Mouse (Mus musculus): ENCODE measurements around the gene Ctcfl.

DNA sequence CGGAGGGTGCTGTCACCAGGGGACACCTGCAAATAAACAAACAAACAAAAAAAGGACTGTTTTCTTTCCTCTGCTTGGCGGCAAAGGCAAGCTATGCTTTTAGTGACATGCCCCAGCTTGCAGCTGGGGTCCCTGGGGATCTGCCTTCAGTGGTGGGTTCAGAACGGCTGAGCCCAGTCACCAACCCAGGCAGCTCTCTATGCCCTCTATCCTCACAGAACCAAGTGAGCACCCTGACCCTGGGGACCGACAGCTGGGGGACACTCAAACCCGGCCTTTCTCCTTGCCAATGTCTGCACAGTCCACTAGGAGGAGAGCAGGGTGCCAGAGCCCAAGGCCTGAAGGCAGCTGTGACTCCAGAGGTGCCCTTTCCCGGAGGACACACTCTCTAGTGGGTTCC, 69.5 kb downstream of the Ctcfl start:
- TF ChIP-seq MYB (IDR thresholded peaks at IDR 0.05; ENCODE audit: low read depth, low read length), result no peak
- TF ChIP-seq MXI1 (IDR thresholded peaks at IDR 0.05; ENCODE audit: low read depth, low read length), result no peak
- no peak for TF ChIP-seq CTCF (IDR thresholded peaks at IDR 0.05 in 2 of 3, conservative IDR thresholded peaks at IDR 0.05 in 1 of 3; ENCODE audit: control insufficient read depth in 1 of 3, insufficient read depth in 1 of 3, low read depth in 2 of 3, low read length in 3 of 3, poor library complexity in 1 of 3, severe bottlenecking in 1 of 3)

Measured in MEL (cell line).